Mouse (Mus musculus) bone marrow, adult 2 months (tissue): Measurements from ENCODE around the gene Mzf1. TPM values are rescaled to one million over a fixed set of nuclear protein-coding genes. Genes with fewer than 3 reads are reported as not detected.

Source experiments
- H3K27ac ChIP-seq: fragments of 200-500 bp; 2 replicates; pipeline ENCODE4 v1.5.1; 2012; ENCODE audit warnings: low read depth, mild to moderate bottlenecking, control low read depth, inconsistent platforms, low read length; ENCODE audit not compliant: control insufficient read depth, poor library complexity, insufficient read depth
- H3K4me1 ChIP-seq: fragments of 200-500 bp; 2 replicates; pipeline ENCODE4 v1.6.1; 2011; ENCODE audit warnings: low read length; ENCODE audit not compliant: control insufficient read depth, insufficient read depth
- H3K4me3 ChIP-seq: fragments of 200-500 bp; replicated peaks from 2 replicates; pipeline ENCODE3; 2011; ENCODE audit warnings: mild to moderate bottlenecking, low read depth, low read length, control low read depth; ENCODE audit not compliant: control insufficient read depth
- CTCF ChIP-seq: fragments of 200-500 bp; IDR thresholded peaks from 2 replicates; pipeline ENCODE4 v1.5.1; 2011; ENCODE audit warnings: low read length, control low read depth; ENCODE audit not compliant: control insufficient read depth, insufficient read depth
- POLR2A ChIP-seq: fragments of 200-500 bp; IDR thresholded peaks from 2 replicates; pipeline ENCODE4 v1.6.1; 2011; ENCODE audit warnings: low read depth, mild to moderate bottlenecking, control low read depth, low read length, borderline replicate concordance; ENCODE audit not compliant: control insufficient read depth
- WGBS: fragments of 180-500 bp; shearing (Covaris S2); methylation state at CpG from one replicate; pipeline ENCODE4 v1.1.7; 2018; 5-methylcytosine and 5-hydroxymethylcytosine counted together
- polyA plus RNA-seq: library from polyadenylated mRNA; stranded (reverse); fragments of >200 nt; gene quantifications from 2 replicates; pipeline ENCODE4 v1.2.4, GENCODE M21; 2011; ENCODE audit warnings: low replicate concordance; ENCODE audit not compliant: missing spikeins, insufficient read depth, insufficient read length

Gene Mzf1
- polyA plus RNA-seq, 1 experiment: 4.1 TPM

GRCm38 (mm10) chr7:12998851-12999250 is 55.7 kb downstream of the Mzf1 start, which contains the start of gene Trim28:
Gene Trim28 (plus strand): TSS chr7:12999114.
- Histone ChIP-seq H3K4me1 (no peaks in the 10 kb centered on the region), H3K27ac (no peak within 1 kb of the TSS), H3K4me3 (no peak within 1 kb of the TSS)
- TF ChIP-seq POLR2A (no peak), CTCF (no peak)
- 82% methylated on average over 3 of the region's 3 CpGs for WGBS

GRCm38 (mm10) chr7:12998053-12998452 is 56.5 kb downstream of the Mzf1 start, which contains the start of gene Slc27a5:
Gene Slc27a5 (minus strand): TSS chr7:12998192.
- H3K4me3 ChIP-seq: no peak within 1 kb of the TSS
- H3K4me1 ChIP-seq: no peaks in the 10 kb centered on the region
- H3K27ac ChIP-seq: no peak within 1 kb of the TSS
- TF ChIP-seq CTCF (no peak), POLR2A (no peak)
- 71% methylated on average over 5 of the region's 5 CpGs for WGBS

- 64% methylated on average over 5 of the region's 5 CpGs for WGBS
- H3K4me3 ChIP-seq: no peak overlapping the region
These were observed 57.3 kb downstream of the Mzf1 start for GRCm38 (mm10) chr7:12997230-12997629.

DNA sequence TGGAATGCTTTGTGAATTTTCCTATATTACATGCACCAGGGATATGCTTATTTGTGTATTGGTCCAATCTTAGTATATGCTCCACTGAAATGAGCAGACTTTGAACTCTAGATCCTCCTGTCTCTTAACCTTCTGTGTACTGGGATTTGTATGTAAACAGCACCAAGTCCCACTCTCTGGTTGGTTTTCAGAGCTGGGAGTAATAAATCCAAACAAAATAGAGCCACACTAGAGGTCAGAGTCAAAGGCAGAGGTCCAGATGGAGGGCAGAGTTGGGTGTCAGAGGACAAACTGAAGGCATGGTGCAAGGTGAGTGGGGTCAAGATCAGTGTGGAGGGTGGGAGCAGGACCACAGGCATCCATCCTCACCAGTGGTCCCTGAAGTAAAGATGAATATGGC is 58.7 kb downstream of the Mzf1 start:
- no peak overlapping the region for H3K27ac ChIP-seq
- no peak for TF ChIP-seq POLR2A
- no peak for TF ChIP-seq CTCF

More at GRCm38 (mm10) chr7:12997230-12997629, 57.3 kb downstream of the Mzf1 start:
- H3K27ac ChIP-seq: no peak overlapping the region
- H3K4me1 ChIP-seq: no peaks in the 10 kb centered on the region
- TF ChIP-seq CTCF (no peak), POLR2A (no peak)

DNA sequence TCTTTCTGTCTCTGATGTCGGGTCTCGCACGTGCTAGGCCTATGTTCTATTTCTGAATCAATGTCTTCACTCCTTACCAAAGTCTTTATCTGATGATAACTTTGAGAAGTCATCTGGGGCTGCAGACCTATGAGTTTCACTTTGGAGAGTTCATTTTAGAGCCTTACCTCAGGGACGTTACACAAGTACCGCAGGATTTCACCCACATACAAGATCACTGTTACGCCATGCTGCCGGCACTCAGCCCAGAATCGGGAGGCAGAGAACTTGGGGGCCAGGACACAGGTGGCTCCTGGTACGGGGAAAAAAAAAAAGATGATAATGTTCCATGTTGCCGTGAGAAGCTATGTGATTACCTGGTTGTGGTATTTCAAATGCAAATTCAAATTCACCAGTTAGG is 61.4 kb downstream of the Mzf1 start:
- Histone ChIP-seq H3K27ac (no peak overlapping the region), H3K4me1 (no peaks in the 10 kb centered on the region), H3K4me3 (no peak overlapping the region)
- no peak for TF ChIP-seq CTCF
- TF ChIP-seq POLR2A: no peak
- WGBS: 67% methylated on average over 10 of the region's 10 CpGs

More for the DNA sequence above, 58.7 kb downstream of the Mzf1 start:
- Histone ChIP-seq H3K4me3 (no peak overlapping the region), H3K4me1 (no peaks in the 10 kb centered on the region)

Other genes with a start within 250 kb of the Mzf1 start
- 3.4 and 11.5 TPM in 2 replicates for gene Zfp329, start 235.9 kb downstream of the Mzf1 start, polyA plus RNA-seq
- 14.6 and 24.9 TPM in 2 replicates for gene Zfp110, start 220.0 kb downstream of the Mzf1 start, polyA plus RNA-seq
- 0.65 TPM in 1 of 2 replicates, not detected in the other for gene Zfp128, start 173.6 kb downstream of the Mzf1 start, polyA plus RNA-seq
- 2.3 and 2.6 TPM in 2 replicates for gene Zscan22, start 156.9 kb downstream of the Mzf1 start, polyA plus RNA-seq
- 895 and 1,171 TPM in 2 replicates for gene Rps5, start 132.5 kb downstream of the Mzf1 start, polyA plus RNA-seq
- gene Rnf225, start 127.3 kb downstream of the Mzf1 start, polyA plus RNA-seq: 0.47 and 0.74 TPM in 2 replicates
- gene Zfp324, start 88.9 kb downstream of the Mzf1 start, polyA plus RNA-seq: 0.70 and 0.80 TPM in 2 replicates
- 2.3 and 4.4 TPM in 2 replicates for gene Zfp446, start 76.9 kb downstream of the Mzf1 start, polyA plus RNA-seq
- gene Slc27a5, start 56.6 kb downstream of the Mzf1 start, polyA plus RNA-seq: 1.7 and 2.2 TPM in 2 replicates
- 163 and 286 TPM in 2 replicates for gene Trim28, start 55.6 kb downstream of the Mzf1 start, polyA plus RNA-seq
- gene Zbtb45, start 44.7 kb downstream of the Mzf1 start, polyA plus RNA-seq: 9.6 and 10.0 TPM in 2 replicates
- 123 and 183 TPM in 2 replicates for gene Chmp2a, start 20.0 kb downstream of the Mzf1 start, polyA plus RNA-seq
- gene Ube2m, start 16.5 kb downstream of the Mzf1 start, polyA plus RNA-seq: 132 and 135 TPM in 2 replicates
- 0.55 and 0.77 TPM in 2 replicates for gene Vmn1r85, start 40.4 kb upstream of the Mzf1 start, polyA plus RNA-seq
- not detected in 2 replicates for gene Vmn1r86, start 65.2 kb upstream of the Mzf1 start, polyA plus RNA-seq
- gene Vmn1r87, start 85.4 kb upstream of the Mzf1 start, polyA plus RNA-seq: not detected in 2 replicates
- gene Vmn1r88, start 104.8 kb upstream of the Mzf1 start, polyA plus RNA-seq: 0.31 and 1.7 TPM in 2 replicates
- not detected in 2 replicates for gene Vmn1r89, start 158.3 kb upstream of the Mzf1 start, polyA plus RNA-seq
- gene Lig1, start 222.5 kb upstream of the Mzf1 start, polyA plus RNA-seq: 174 and 228 TPM in 2 replicates
- gene Zswim9, start 224.0 kb upstream of the Mzf1 start, polyA plus RNA-seq: 3.8 and 4.0 TPM in 2 replicates